Mouse (Mus musculus) mature B cell (primary cell): ENCODE results near the gene Ctsa.
"Not testable (repeated sequence)": the region's sequence is repeated elsewhere in the genome, so short reads cannot be mapped to it uniquely, and the experiment has no call there.

Source experiments
- in situ Hi-C: fragments of 300-500 bp; cut with MboI; formaldehyde crosslinking; loops from 2 replicates; pipeline ENCODE4 v1.14.3; 2019

The Ctsa gene

GRCm38 (mm10) chr2:164845782-164846181 is 13.1 kb downstream of the Ctsa start:
- in situ Hi-C loops: no loop called here

DNA sequence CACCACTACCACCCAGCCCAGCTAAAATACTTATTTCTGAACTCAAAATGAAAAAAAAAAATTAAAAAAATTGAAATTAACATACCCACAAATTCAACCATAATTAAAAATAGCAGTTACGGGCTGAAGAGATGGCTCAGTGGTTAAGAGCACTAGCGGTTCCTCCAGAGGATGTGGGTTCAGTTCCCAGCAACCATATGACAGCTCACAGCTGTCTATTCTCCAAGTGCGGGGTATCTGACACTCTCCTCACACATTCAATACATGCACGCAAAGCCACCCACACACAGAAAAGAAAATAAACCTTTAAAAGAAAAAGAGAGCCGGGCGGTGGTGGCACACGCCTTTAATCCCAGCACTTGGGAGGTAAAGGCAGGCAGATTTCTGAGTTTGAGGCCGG is 17.4 kb downstream of the Ctsa start:
- in situ Hi-C loops: no loop called here

- in situ Hi-C loops: not testable (repeated sequence)
Measured at GRCm38 (mm10) chr2:164855572-164855971, 22.9 kb downstream of the Ctsa start.

DNA sequence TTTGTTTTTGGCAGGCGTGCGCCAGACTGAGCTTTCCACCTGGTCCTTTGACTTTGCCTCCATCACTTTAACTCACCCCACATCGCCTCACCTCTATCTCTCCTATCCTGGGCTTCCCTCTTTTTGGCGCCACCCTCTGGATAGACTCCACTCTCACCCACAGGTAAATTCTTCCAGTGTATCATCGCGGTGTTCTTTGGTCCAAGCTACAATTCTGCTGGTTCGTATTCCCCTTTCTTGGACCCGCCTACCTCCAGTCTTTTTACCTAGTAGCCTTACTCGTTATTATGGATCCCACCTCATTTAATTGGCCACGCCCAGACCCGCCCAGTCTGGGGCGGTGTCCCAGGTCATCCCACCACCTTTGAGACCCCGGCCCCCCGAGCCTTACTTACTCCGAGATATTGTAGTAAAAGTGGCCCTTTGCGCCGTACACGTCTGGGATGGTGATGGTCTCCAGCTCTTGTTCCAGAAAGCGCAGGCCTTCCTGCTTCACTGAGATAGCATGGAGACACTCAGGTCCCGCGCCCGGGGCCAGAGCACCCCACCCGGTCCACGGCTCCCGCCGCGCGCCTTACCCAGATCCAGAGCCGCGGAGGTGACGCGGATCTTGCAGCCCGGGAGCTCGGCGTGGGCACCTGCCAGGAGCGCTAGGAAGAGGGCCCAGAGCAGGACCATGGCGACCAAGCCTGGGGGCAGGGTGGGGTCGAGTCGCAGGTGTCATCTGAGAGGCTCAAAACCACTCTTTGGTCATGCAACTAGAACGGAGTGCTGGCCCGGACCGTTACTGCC is 23.8 kb downstream of the Ctsa start:
- in situ Hi-C loops: no loop called here

DNA sequence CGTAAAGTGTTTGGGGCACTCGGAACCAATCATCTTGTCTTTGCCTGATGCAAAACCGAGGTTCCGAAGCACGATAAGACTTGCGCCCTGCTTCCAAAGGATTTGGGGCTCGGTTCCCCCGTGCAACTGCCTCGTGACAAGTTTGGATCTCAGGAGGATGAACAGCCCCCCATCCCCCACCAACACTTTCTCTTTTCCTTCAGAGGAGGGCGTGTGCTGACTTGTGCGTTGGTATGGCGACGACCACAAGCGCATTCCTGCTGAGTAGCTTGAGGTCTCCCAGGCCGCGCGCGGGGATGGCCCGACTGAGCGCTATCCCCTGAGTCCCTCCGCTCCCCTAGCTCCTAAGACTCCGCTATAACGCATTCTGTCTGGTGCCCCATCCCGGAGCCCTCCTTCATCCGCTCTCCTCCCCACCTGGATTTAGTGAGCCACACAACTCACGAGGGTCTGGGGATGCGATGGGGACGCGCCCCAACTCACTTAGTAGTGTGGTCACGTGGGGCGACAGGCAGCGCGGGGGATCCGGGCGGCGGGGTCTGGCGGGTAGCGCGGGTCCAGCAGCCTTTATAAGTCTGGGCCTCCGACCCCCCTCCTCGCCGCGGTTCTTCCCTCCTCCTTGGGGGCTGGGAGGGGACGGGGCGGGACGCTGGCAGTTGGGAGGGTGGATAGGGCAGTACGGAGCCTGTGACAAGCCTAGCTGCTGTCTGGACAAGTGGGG is 24.6 kb downstream of the Ctsa start, which contains the start of gene Pltp:
TSS of gene Pltp (minus strand) at position 611 of the 721 bp plus-strand sequence.
- in situ Hi-C loops: no loop called here

DNA sequence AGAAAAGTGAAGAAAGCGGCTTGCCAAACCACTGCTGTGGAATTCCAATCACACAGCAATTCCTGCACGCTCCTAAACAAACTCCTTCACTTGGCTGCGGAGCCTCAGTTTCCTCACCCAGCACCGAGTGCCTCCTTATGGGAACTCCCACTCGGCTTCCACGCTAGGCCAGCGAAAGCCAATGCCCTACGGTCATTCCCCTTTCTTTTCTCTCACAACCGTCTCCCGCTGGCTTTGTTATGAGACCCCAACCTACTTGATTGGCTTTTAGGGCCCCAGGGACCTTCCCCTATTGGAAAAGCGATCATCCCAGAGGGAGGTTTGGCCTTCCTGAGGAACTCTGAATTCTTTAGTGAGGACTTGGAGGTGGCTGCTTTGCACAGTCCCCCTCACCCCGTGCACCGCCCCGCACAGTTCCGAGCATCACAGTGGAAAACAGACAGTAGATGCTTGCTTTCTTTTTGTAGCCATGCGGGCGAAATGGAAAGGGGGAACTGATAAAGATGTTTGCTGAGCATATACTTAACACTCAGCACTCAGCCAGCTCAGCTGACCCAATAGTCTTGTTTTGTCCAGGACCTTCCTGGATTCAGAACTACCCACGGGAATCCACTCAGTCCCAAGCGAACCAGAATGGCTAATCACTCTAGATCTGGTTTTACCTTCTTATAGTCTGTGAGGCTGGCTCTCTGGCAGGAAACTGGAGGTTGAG is 25.3 kb downstream of the Ctsa start:
- in situ Hi-C loops: no loop called here

- in situ Hi-C loops: no loop called here
Measured at GRCm38 (mm10) chr2:164859155-164859554, 26.5 kb downstream of the Ctsa start.

DNA sequence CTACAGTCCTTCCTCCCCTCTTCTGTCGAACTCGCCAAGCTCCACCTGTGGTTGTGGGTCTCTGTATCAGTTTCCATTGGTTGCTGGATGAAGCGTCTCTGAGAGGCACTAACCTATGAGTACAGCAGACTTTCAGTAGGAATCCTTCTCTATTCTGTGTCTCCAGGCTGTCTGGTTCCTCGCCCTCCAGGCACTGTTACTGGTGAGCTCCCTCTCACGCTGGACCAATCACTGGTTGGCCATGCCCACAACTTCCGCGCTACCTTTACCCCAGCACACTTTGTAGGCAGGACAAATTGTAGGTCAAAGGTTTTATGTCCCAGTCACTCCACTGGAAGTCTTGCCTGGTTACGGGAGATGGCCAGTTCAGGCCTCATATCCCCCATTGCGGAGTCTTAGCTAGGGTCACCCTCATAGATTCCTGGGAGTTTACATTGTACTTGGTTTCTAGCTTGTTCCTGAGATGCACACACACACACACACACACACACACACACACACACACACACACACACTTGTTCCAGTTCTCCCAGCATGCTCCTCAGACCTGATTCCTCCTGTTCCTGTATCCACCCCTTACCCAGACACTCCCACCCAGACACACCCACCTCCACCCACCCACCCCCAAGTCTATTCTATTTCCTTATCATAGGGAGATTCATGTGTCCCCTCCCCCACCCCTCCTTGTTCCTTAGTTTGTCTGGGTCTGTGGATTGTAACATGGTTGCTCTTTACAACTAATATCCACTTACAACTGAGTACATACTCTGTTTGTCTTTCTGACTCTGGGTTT is 27.2 kb downstream of the Ctsa start:
- in situ Hi-C loops: no loop called here

DNA sequence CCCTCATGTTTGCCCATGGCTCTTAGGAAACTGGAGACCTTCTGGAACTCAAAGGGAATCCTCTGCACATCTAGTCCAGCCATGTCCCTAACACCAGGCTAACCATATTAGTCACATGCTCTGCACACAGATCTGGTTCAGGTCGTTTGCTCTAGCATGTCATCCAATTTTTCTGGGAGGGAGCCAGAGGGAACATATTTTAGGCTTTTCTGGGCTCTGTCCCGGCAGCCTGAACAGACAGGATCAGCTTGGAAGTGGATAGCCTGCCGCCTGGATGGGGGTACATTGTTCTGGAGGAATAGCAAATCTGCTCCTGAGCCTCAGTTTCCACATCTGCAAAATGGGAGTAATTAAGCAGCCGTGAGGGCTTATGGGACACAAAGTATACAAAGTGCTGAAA is 28.4 kb downstream of the Ctsa start:
- in situ Hi-C loops: no loop called here

DNA sequence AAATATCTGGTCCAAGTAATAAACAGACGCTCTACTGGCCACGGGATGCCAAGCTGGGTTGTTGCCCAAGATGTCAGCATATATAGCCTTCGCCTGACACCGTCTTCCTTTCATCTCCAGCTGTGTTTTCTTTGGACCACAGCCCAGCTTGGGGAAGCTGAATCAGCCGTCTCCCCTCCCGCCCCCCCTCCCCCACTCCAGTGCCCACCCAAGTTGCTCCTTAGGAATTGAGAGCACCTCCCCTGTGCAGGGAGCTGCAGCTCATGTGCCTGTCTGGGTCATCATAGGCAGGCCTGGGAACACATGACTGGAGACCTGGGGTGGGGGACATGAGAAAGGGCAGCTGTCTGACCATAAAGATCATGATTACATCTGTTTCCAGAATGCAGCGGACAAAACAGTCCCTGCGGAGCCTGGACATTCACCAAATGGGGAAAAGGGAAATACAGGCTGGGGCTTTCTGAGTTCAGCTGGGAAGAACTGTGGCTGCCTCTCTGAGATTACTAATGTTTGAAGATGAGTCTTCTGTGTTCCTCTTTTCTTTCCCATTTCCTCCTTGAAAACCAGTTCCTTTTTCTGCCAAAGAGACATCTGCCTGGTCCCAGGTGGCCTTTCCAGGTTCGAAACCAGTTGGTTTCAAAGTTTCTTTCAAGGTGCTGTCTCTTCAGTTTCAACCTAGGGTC is 29.6 kb downstream of the Ctsa start:
- in situ Hi-C loops: no loop called here

DNA sequence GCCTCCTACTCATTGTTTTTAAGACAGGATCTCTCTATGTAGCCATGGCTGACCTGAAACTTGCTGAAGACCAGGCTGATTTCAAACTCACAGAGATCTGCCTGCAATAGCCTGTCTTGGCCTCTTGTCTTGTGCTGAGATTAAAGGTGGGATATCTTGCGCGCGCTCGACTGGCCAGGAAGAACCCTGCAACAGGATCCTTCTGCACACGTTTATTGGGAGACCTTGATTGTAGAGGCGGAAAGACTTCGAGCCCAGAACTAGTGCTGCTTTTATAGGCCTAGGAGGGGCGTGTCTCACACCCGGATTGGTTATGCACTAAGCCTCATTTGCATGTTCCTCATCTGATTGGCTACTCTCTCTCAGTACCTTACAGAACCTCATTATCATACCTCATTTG is 30.7 kb downstream of the Ctsa start:
- in situ Hi-C loops: not testable (repeated sequence)

GRCm38 (mm10) chr2:164864593-164864992 is 31.9 kb downstream of the Ctsa start:
- in situ Hi-C loops: no loop called here

DNA sequence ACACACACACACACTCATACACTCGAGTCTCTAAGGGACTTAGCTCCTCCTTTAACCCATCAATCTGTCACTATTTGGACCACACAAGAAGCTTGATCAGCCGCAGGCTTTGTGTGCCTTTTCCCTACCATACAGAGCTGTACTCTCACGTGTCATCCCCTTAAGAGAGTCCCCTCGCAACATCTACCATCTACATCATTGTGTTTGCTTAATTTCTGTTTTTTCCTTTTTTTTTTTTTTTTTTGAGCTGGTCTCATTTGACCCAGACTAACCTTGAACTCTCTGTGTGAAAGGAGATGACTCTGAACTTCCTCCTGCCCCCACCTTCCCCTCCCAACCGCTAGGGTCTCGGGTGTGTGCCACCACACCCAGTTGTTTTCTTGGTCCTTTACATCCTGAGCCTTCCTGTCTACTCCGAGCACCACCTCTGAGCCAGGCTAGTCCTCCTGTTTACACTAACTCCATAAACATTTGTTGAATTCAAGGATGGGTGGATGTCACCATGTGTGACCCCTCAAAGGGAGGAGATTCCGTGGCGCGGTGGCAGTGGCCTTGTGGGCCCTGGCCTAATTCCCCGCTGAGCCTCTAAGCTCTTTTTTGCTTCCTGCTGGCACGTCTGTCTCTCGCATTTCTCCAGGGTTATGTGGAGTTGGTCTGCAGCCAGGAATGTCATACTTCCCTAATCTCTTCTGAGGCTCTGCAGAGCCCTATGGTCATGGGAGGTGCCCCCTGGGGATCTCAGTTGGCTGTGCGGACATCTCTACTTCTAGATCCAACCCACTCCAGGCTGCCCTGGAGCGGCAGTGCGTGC is 34.3 kb downstream of the Ctsa start:
- in situ Hi-C loops: no loop called here

DNA sequence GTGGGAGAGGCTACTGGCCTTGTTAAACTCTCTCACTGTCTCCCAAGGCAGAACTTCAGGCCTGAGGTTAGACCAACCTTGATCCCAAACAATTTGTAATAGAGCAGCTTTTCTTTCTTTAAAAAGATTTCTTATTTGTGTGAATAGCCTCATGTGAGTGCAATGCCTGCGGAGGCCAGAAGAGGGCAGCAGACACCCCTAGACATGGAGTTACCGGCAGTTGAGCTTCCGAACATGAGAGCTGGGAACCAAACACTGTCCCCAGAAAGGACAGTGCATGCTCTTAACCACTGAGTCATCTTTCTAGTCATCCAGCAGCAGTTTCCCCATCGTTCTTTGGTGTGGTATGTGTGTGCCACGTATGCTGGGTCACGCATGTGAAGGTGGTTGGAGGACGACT is 34.9 kb downstream of the Ctsa start:
- in situ Hi-C loops: no loop called here

DNA sequence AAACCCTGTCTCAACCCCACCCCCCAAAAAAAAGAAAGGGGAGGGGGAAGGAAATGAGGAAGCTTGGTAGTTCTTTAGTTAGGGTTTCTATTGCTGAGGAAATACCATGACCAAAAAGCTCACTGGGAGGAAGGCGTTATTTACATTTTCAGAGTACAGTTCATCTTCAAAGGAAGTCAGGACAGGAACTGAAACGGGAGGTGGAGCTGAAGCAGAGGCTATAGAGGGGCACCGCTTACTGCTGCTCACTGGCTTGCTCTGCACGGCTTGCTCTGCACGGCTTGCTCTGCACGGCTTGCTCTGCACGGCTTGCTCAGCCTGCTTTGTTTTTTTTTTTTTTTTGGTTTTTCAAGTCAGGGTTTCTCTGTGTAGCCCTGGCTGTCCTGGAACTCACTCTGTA is 35.8 kb downstream of the Ctsa start:
- in situ Hi-C loops: no loop called here

GRCm38 (mm10) chr2:164871602-164872303 is 39.1 kb downstream of the Ctsa start:
- in situ Hi-C loops: no loop called here

- in situ Hi-C loops: no loop called here
Measured at GRCm38 (mm10) chr2:164873621-164874020, 40.9 kb downstream of the Ctsa start.

DNA sequence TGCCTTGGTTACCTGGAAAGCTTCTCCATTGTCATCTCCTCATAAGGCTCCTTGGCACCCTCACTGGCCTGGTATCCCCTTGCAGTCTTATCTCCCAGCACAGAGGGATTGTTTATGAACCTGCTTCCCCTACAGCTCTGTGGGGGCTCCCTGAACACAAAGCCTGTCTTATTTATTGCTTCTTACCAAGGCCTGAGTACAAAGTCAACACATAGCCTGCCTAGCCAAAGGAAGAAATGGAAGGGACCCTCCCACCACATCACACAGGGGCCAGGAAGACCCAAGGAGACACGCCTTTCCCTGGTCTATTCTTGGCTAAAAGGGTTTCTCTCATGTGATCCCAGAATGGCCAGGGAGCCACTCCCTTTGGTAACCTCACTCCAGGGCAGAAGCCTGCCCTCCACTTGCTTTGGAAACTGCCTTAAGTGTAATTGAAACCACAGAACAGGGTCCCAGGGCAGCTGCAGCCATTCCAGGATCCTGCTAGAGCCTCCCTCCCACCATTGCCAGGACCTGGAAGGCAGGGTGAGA is 41.6 kb downstream of the Ctsa start:
- in situ Hi-C loops: no loop called here

DNA sequence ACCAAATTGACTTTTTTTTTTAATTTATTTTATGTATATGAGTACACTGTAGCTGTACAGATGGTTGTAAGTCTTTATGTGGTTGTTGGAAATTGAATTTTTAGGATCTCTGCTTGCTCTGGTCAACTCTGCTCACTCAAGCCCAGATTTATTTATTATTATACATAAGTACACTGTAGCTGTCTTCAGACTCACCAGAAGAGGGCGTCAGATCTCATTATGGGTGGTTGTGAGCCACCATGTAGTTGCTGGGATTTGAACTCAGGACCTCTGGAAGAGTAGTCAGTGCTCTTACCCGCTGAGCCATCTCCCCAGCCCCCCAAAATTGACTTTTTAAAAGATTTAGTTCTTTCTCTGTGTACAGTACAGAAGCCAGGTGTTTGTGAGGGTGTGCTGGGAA is 43.0 kb downstream of the Ctsa start:
- in situ Hi-C loops: loop anchor here (5.0 kb wide), 1 partner anchor 43 kb away; the partner anchor contains the start of genes Ctsa and Neurl2
